Mouse (Mus musculus) left cerebral cortex, adult 8-10 months (tissue): ENCODE measurements at regions not wholly inside any gene's neighbourhood (a gene's known extent, or its start where the extent isn't known, plus 50 kb on each side); places are given as distances from the start of the nearest gene placed in this dataset.
"Not testable (repeated sequence)": the region's sequence is repeated elsewhere in the genome, so short reads cannot be mapped to it uniquely, and the experiment has no call there.

Experiments used
- DNase-seq, 2 experiments: peaks; one replicate each; pipeline ENCODE4 v3.0.0; 2022; ENCODE audit warnings: low spot score in 2 of 2

- no peak for DNase-seq
Measured at GRCm38 (mm10) chr1:157048996-157049395, 59.5 kb downstream of the Tex35 start.

- no peak for DNase-seq
Measured at GRCm38 (mm10) chr1:157048201-157048923, 60.1 kb downstream of the Tex35 start.

DNA sequence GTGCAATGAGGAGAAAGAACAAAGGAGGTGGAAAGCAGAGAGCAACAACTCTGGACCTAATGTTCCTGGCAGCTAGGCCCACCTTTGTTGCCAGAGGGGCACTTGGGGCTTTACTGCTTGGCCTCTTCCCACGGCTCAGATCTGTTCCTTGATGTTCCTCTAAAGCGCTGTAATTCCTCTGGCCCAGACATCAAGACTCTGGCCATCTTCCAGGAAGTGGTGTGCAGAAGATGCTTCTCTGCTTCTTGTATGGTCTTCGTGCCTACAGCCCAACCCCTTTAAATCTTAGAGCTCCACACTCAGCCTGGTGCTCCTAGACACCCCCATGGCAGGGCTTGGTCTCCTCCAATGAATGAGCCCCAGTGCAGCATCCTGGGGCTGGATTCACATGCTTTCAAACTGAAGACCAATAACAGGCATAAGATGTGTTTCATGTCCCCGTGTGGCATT, 60.7 kb downstream of the Tex35 start:
- no peak for DNase-seq

DNA sequence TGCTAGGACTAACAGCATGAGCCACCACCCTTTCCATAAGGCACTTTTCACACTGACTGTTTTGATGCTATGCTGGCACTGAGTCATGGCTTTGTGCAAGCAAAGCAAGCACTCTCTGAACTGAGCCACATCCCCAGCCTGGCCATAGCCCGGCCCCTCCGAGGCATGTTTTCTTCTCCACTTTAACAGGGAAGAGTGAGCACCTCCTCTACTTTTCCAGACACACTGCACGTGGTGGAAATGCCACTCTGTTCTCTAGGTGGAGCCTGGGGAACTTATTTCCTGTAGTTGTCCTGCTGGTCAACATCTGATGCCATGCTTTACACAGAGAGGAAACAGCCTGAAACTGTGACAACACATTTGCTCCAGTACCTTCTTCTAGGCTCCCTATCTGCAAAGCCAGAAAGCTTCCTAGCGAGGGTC, 61.7 kb downstream of the Tex35 start:
- no peak for DNase-seq

- no peak for DNase-seq
Measured at GRCm38 (mm10) chr1:157039836-157040196, 68.7 kb downstream of the Tex35 start.

GRCm38 (mm10) chr1:157039016-157039835, 69.3 kb downstream of the Tex35 start:
- DNase-seq = peak in 1 of 2 experiments; percentile 37

- no peak for DNase-seq
Measured at GRCm38 (mm10) chr1:157038111-157039008, 70.1 kb downstream of the Tex35 start.

DNA sequence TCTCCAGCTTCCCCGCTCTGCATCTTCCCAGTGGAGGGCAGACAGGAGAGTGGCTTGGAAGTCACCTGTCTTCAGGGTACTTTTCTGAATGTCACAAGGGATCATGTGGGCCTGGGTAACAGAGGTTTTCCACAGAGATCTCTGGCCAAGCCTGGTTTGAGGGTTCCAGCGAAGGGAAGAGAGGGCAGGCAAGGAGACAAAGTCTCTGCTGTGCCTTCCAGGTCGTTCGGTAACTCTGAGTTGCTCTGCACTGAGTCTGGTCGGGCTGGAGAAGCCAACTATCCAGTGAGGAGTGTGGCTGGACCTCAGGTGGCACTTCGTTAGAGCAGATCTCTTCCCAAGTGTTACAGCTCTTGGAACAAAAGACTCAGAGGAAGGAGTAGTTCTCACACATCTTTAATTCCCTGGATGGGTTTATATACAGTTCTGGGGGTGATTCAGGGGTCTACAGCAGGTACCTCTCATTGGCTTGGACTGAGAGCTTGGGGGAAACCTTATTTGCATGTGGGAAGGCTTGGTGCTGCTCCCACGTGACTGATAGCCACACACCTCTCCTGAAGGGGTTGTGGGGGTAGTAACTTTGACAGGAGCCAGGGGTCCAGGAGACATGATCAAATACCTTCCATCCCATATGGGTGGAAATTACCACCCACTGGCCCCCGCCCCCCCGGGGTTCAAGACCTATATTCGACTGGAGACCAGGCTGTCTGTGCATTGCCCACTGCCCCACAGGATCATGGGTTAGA, 71.1 kb downstream of the Tex35 start:
- no peak for DNase-seq

DNA sequence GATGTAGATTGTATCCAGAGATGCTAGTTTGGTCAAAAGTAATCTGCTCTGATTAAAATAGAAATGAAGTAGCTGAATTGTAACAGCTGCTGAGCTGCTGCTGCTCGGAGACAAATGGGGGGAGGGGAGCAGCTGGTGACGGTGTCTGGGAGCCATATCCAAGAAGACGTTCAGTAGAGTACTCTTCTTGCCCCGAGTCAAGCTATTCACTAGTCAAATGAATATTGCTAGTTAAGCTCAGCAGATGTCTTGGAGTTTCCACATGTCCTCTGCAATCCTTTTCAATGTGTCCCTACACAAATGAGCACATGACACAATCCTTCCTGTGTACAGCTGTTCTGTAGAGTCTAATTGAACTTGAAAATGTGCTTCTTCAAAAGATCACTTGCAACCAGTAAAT, 71.7 kb downstream of the Tex35 start:
- no peak for DNase-seq

GRCm38 (mm10) chr1:157035221-157035620, 73.3 kb downstream of the Tex35 start:
- DNase-seq = not testable (repeated sequence)

DNA sequence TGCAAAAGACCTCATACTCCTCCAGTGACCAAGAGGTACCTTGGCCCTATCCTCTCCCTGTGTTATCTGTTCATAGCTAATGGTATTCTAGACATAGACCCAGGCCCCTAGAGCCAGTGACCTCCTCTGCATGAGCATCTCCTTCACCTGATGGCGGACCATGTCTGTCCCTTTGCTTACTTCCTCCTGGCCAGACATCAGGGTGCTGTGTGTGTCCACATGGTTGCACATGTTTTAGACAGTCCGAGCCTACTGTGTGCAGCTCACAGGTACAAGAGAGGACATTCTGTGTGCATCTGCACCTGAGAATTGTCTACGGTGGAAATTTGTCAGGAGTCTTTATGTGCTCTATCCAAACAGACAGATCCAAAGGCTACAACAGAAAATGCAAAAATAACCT, 79.8 kb downstream of the Tex35 start:
- DNase-seq = no peak

DNA sequence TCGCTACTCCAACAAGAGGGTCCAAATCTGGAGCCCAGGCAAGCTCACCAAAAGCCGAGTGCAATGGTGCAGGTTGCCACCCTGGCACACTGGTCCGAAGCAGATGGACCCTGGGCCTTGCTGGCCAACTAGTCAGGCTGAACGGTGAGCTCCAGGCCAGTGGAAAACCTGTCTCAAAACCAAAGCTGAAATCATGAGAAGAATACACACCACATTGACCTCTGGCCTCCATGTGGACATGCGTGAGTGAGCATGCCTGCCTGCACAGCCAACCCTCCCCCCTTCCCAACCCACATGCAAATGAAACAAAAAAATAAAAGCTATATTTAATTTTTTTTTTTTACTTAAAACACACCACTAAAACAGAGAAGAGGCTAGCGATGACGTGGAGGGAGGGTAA, 80.8 kb downstream of the Tex35 start:
- no peak for DNase-seq

DNA sequence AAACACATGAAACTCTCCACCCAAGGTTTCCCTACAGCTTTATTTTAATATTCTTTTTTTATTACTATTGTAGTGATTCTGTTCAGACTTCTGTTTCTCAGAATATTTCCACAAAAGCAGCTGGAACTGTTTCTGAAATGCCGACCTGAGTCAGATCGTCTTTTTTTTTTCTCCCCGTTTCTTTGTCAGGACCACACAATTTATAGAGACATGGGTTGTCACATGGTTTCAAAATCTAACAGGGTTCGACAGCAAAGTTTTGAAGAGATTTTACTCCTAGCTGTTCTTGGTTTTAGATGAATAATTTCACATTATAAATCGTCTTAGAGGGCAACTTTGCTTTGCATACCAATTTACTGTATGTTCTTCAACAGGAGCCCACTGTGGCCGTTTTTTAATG, 84.0 kb upstream of the Ralgps2 start:
- DNase-seq = no peak

GRCm38 (mm10) chr1:157022456-157023435, 83.3 kb upstream of the Ralgps2 start:
- no peak for DNase-seq

DNA sequence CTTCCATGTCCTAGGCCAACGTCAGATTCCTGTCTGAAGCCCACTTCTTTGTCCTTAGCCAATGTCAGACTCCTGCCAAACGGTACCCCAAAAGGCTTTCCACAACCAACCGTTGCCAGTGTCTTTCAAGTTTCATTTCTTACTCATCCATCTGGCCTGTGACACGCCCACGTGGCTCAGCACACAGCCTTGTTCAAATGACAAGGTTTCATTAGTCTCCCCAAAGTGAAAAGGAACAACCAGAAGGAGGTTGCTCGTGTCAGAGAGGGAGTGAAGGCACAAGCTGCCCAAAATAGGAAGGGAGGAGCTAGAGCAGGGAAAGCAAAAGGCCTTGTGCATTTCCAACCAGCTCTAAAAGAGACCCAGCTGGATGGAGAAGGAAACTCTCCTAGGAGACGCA, 80.5 kb upstream of the Ralgps2 start:
- peak in 1 of 2 experiments; percentile 46 for DNase-seq

DNA sequence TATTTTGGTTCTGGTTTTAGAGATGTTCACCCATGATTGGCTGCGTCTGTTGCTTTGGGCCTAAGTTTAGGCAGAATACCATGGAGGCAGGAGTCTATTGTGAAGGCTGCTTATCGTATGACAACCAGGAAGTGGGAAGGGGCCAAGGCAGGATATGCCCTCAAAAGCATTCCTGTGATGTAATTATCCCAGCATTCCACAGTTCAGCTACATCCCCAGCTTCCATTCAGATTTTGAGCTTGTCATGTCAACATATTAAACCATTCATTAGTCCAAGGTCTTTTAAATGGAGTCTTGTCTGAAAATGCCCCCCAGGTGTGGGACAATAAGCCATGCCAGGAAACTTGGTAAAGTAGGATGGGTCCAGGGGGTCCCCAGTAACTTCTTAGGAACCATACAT, 79.3 kb upstream of the Ralgps2 start:
- no peak for DNase-seq

- no peak for DNase-seq
Measured at GRCm38 (mm10) chr1:157017198-157017994, 78.0 kb upstream of the Ralgps2 start.

GRCm38 (mm10) chr1:157016625-157017024, 77.2 kb upstream of the Ralgps2 start:
- DNase-seq = no peak
